Mouse (Mus musculus): Measurements from ENCODE around the gene Hormad1. TPM values are rescaled to one million over a fixed set of nuclear protein-coding genes. Genes with fewer than 3 reads are reported as not detected.

Gene Hormad1
- polyA plus RNA-seq (2017; shearing (Covaris generic)) = not detected

GRCm38 (mm10) chr3:95559437-95559836 lies at the start of gene Hormad1:
TSS of gene Hormad1 (plus strand) at chr3:95559677.

GRCm38 (mm10) chr3:95526622-95527211 lies 32.8 kb upstream of the Hormad1 start, which contains the start of gene Ctss:
TSS of gene Ctss (plus strand) at chr3:95526786.

GRCm38 (mm10) chr3:95588604-95589086 lies 29.2 kb downstream of the Hormad1 start, which contains the start of gene Golph3l:
TSS of gene Golph3l (plus strand) at chr3:95588934.

GRCm38 (mm10) chr3:95624628-95625503 lies 65.4 kb downstream of the Hormad1 start, which contains the start of gene Ensa:
TSS of gene Ensa (plus strand) at chr3:95624993.

Other genes with a start within 250 kb of the Hormad1 start
- gene Cers2, start 244.9 kb upstream of the Hormad1 start, polyA plus RNA-seq (2017; shearing (Covaris generic)) = 332 TPM
- gene Setdb1, start 202.5 kb upstream of the Hormad1 start, polyA plus RNA-seq (2017; shearing (Covaris generic)) = 56.6 TPM
- gene 4930558C23Rik, start 156.8 kb upstream of the Hormad1 start, polyA plus RNA-seq (2017; shearing (Covaris generic)) = not detected
- gene Arnt, start 125.3 kb upstream of the Hormad1 start, polyA plus RNA-seq (2017; shearing (Covaris generic)) = 66.5 TPM
- gene Ctsk, start 60.4 kb upstream of the Hormad1 start, polyA plus RNA-seq (2017; shearing (Covaris generic)) = 0.20 TPM
- 404 TPM for gene Ctss, start 32.9 kb upstream of the Hormad1 start, polyA plus RNA-seq (2017; shearing (Covaris generic))
- gene Golph3l, start 29.3 kb downstream of the Hormad1 start, polyA plus RNA-seq (2017; shearing (Covaris generic)) = 56.1 TPM
- gene Ensa, start 65.3 kb downstream of the Hormad1 start, polyA plus RNA-seq (2017; shearing (Covaris generic)) = 108 TPM
- 44.3 TPM for gene Mcl1, start 99.1 kb downstream of the Hormad1 start, polyA plus RNA-seq (2017; shearing (Covaris generic))
- 14.0 TPM for gene Adamtsl4, start 128.2 kb downstream of the Hormad1 start, polyA plus RNA-seq (2017; shearing (Covaris generic))
- 168 TPM for gene Ecm1, start 179.9 kb downstream of the Hormad1 start, polyA plus RNA-seq (2017; shearing (Covaris generic))
- gene Tars2, start 200.5 kb downstream of the Hormad1 start, polyA plus RNA-seq (2017; shearing (Covaris generic)) = 90.5 TPM